Mouse (Mus musculus) MEL (cell line): ENCODE data around the gene Fyn. TPM values are rescaled to one million over a fixed set of nuclear protein-coding genes. Genes with fewer than 3 reads are reported as not detected.

Source experiments
- DNase-seq: peaks from one replicate; pipeline ENCODE4 v3.0.0; 2011; ENCODE audit warnings: low read depth, low spot score
- H3K27ac ChIP-seq: 2 replicates; pipeline ENCODE4 v1.5.1; 2012; ENCODE audit warnings: low read depth, mild to moderate bottlenecking, control low read depth, low read length, moderate library complexity; ENCODE audit not compliant: control insufficient read depth
- H3K27me3 ChIP-seq, 2 experiments: fragments of 150-350 bp in 1 of 2; sonication (generic) in 1 of 2; 2 replicates each; pipeline ENCODE4 v1.6.1; 2012; ENCODE audit warnings: low read length in 2 of 2, mild to moderate bottlenecking in 2 of 2, improper control_type of control experiment in 1 of 2, moderate library complexity in 1 of 2; ENCODE audit not compliant: insufficient read depth in 2 of 2, control insufficient read depth in 1 of 2
- H3K36me3 ChIP-seq, 2 experiments: 2 replicates each; pipeline ENCODE4 v1.6.1; 2012 to 2014; ENCODE audit warnings: low read length in 2 of 2, improper control_type of control experiment in 1 of 2, inconsistent platforms in 1 of 2, mild to moderate bottlenecking in 1 of 2; ENCODE audit not compliant: insufficient read depth in 2 of 2, control insufficient read depth in 1 of 2
- H3K4me1 ChIP-seq, 2 experiments: fragments of 150-350 bp in 1 of 2; sonication (generic) in 1 of 2; 2 replicates each; pipeline ENCODE4 v1.6.1; 2012; ENCODE audit warnings: low read length in 2 of 2, improper control_type of control experiment in 1 of 2, mild to moderate bottlenecking in 1 of 2; ENCODE audit not compliant: insufficient read depth in 2 of 2, control insufficient read depth in 1 of 2
- H3K4me3 ChIP-seq, 2 experiments: fragments of 150-350 bp in 1 of 2; sonication (generic) in 1 of 2; 2 replicates each; pipeline ENCODE4 v1.5.1; 2012; ENCODE audit warnings: low read depth in 2 of 2, low read length in 2 of 2, mild to moderate bottlenecking in 2 of 2, moderate library complexity in 2 of 2, control low read depth in 1 of 2, improper control_type of control experiment in 1 of 2; ENCODE audit not compliant: control insufficient read depth in 1 of 2, insufficient read depth in 1 of 2
- H3K79me2 ChIP-seq: 2 replicates; pipeline ENCODE4 v1.6.1; 2012; ENCODE audit warnings: mild to moderate bottlenecking, low read length, moderate library complexity; ENCODE audit not compliant: control insufficient read depth, poor library complexity, insufficient read depth
- H3K9ac ChIP-seq: 2 replicates; pipeline ENCODE4 v1.6.1; 2012; ENCODE audit warnings: low read depth, mild to moderate bottlenecking, control low read depth, low read length, moderate library complexity; ENCODE audit not compliant: control insufficient read depth, poor library complexity, severe bottlenecking
- H3K9me3 ChIP-seq: fragments of 150-350 bp; sonication (generic); replicated peaks from 2 replicates; pipeline ENCODE4 v1.6.1; 2012; ENCODE audit warnings: mild to moderate bottlenecking, low read length, improper control_type of control experiment, moderate library complexity; ENCODE audit not compliant: insufficient read depth
- BHLHE40 ChIP-seq: IDR thresholded peaks from 2 replicates; pipeline ENCODE4 v1.6.1; 2012; ENCODE audit warnings: low read depth, mild to moderate bottlenecking, inconsistent platforms, low read length, improper control_type of control experiment, borderline replicate concordance
- CHD2 ChIP-seq: IDR thresholded peaks from 2 replicates; pipeline ENCODE4 v1.6.1; 2011; ENCODE audit warnings: low read length, improper control_type of control experiment
- E2F4 ChIP-seq: IDR thresholded peaks from 2 replicates; pipeline ENCODE4 v1.6.1; 2011; ENCODE audit warnings: low read depth, low read length, improper control_type of control experiment, borderline replicate concordance
- ELF1 ChIP-seq: IDR thresholded peaks from 2 replicates; pipeline ENCODE4 v1.6.1; 2014; ENCODE audit warnings: low read depth, mild to moderate bottlenecking, inconsistent platforms, low read length, improper control_type of control experiment, moderate library complexity
- ETS1 ChIP-seq: IDR thresholded peaks from 2 replicates; pipeline ENCODE4 v1.6.1; 2012; ENCODE audit warnings: low read depth, mild to moderate bottlenecking, inconsistent platforms, low read length, improper control_type of control experiment, moderate library complexity
- GABPA ChIP-seq: IDR thresholded peaks from 2 replicates; pipeline ENCODE4 v1.6.1; 2012; ENCODE audit warnings: low read depth, mild to moderate bottlenecking, inconsistent platforms, low read length, improper control_type of control experiment, moderate library complexity
- GATA1 ChIP-seq: IDR thresholded peaks from 2 replicates; pipeline ENCODE4 v1.6.1; 2011; ENCODE audit warnings: low read depth, low read length, improper control_type of control experiment
- HCFC1 ChIP-seq: IDR thresholded peaks from 2 replicates; pipeline ENCODE4 v1.6.1; 2012; ENCODE audit warnings: low read depth, mild to moderate bottlenecking, inconsistent platforms, low read length, improper control_type of control experiment, moderate library complexity
- JUND ChIP-seq: IDR thresholded peaks from 2 replicates; pipeline ENCODE4 v1.6.1; 2011; ENCODE audit warnings: low read depth, mild to moderate bottlenecking, improper control_type of control experiment, low read length
- KAT2A ChIP-seq: conservative IDR thresholded peaks from 2 replicates; pipeline ENCODE4 v1.6.1; 2012; ENCODE audit warnings: low read depth, low read length, improper control_type of control experiment, inconsistent platforms
- MAFK ChIP-seq: IDR thresholded peaks from 2 replicates; pipeline ENCODE4 v1.6.1; 2011; ENCODE audit warnings: low read depth, mild to moderate bottlenecking, low read length, improper control_type of control experiment, borderline replicate concordance
- MAZ ChIP-seq: IDR thresholded peaks from 2 replicates; pipeline ENCODE4 v1.6.1; 2012; ENCODE audit warnings: low read depth, mild to moderate bottlenecking, inconsistent platforms, low read length, improper control_type of control experiment
- MEF2A ChIP-seq: IDR thresholded peaks from 2 replicates; pipeline ENCODE4 v1.6.1; 2014; ENCODE audit warnings: low read depth, mild to moderate bottlenecking, inconsistent platforms, low read length, improper control_type of control experiment; ENCODE audit not compliant: poor library complexity, insufficient replicate concordance, severe bottlenecking; ENCODE audit errors: extremely low read depth
- MXI1 ChIP-seq: IDR thresholded peaks from 2 replicates; pipeline ENCODE4 v1.6.1; 2011; ENCODE audit warnings: mild to moderate bottlenecking, low read depth, low read length, improper control_type of control experiment
- MYB ChIP-seq: IDR thresholded peaks from 2 replicates; pipeline ENCODE4 v1.6.1; 2011; ENCODE audit warnings: mild to moderate bottlenecking, low read depth, low read length, improper control_type of control experiment
- NELFE ChIP-seq: IDR thresholded peaks from 2 replicates; pipeline ENCODE4 v1.6.1; 2011; ENCODE audit warnings: low read depth, low read length, improper control_type of control experiment
- SIN3A ChIP-seq: IDR thresholded peaks from 2 replicates; pipeline ENCODE4 v1.6.1; 2012; ENCODE audit warnings: low read length, improper control_type of control experiment, inconsistent platforms
- SMC3 ChIP-seq: IDR thresholded peaks from 2 replicates; pipeline ENCODE4 v1.6.1; 2011; ENCODE audit warnings: low read depth, low read length, improper control_type of control experiment
- TBP ChIP-seq: IDR thresholded peaks from 2 replicates; pipeline ENCODE4 v1.8.0; 2011; ENCODE audit warnings: low read depth, low read length, improper control_type of control experiment
- USF2 ChIP-seq, 2 experiments: IDR thresholded peaks; 2 replicates each; pipeline ENCODE4 v1.6.1; 2011 to 2012; ENCODE audit warnings: improper control_type of control experiment in 2 of 2, low read length in 2 of 2, borderline replicate concordance in 1 of 2, inconsistent platforms in 1 of 2, low read depth in 1 of 2, mild to moderate bottlenecking in 1 of 2; ENCODE audit not compliant: insufficient read depth in 1 of 2
- ZC3H11A ChIP-seq: IDR thresholded peaks from 2 replicates; pipeline ENCODE4 v1.6.1; 2012; ENCODE audit warnings: low read depth, mild to moderate bottlenecking, inconsistent platforms, low read length, improper control_type of control experiment
- ZKSCAN1 ChIP-seq: IDR thresholded peaks from 2 replicates; pipeline ENCODE4 v1.6.1; 2012; ENCODE audit warnings: low read depth, mild to moderate bottlenecking, inconsistent platforms, low read length, improper control_type of control experiment, moderate library complexity
- polyA plus RNA-seq, 2 experiments: library from polyadenylated mRNA; stranded (reverse) in 1 of 2; unstranded in 1 of 2; fragments of >175 nt in 1 of 2; fragments of >200 nt in 1 of 2; gene quantifications; 2 replicates each; pipeline versions ENCODE4 v1.2.1 to v1.2.4; 2012; ENCODE audit warnings: low replicate concordance in 2 of 2, low read depth in 1 of 2; ENCODE audit not compliant: insufficient read length in 2 of 2, insufficient read depth in 1 of 2, missing spikeins in 1 of 2
- total RNA-seq: library from RNA; depleted of rRNA; stranded (reverse); fragments of 300-350 nt; gene quantifications from 2 replicates; pipeline ENCODE4 v1.2.3, GENCODE M21; 2012

Fyn gene
- total and polyA plus RNA-seq, 3 experiments: 0.03 TPM; not detected in 2

GRCm38 (mm10) chr10:39395544-39395943 lies 26.9 kb downstream of the Fyn start:
- Histone ChIP-seq H3K9ac (no peak overlapping the region), H3K9me3 (no peaks in the 10 kb centered on the region), H3K4me3 (no peak overlapping the region), H3K79me2 (no peaks in the 10 kb centered on the region), H3K36me3 (no peaks in the 10 kb centered on the region), H3K27me3 (no peaks in the 10 kb centered on the region), H3K27ac (no peak overlapping the region), H3K4me1 (no peaks in the 10 kb centered on the region)
- DNase-seq: no peak
- TF ChIP-seq ETS1 (no peak), MXI1 (no peak), MYB (no peak), E2F4 (no peak)

DNA sequence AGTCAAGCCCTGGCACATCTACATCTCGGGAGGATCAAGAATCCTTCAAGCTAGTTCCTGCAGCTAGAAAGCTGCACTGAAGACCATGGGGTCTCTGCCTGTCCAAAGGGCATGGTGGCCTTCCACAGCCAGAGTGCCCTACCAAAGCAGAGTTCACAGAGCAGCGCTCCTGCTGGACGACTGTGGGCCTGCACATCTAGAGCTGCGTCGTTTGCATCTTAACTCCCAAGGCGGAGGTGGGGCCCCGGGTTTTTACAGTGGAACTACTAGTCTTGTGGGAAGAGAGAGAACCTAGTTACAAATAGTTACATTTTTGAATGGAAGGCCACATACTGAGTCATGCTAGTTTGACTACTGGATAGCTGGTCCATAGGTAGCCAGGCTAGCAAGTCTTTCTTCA lies 30.3 kb downstream of the Fyn start:
- H3K36me3 ChIP-seq: no peaks in the 10 kb centered on the region

DNA sequence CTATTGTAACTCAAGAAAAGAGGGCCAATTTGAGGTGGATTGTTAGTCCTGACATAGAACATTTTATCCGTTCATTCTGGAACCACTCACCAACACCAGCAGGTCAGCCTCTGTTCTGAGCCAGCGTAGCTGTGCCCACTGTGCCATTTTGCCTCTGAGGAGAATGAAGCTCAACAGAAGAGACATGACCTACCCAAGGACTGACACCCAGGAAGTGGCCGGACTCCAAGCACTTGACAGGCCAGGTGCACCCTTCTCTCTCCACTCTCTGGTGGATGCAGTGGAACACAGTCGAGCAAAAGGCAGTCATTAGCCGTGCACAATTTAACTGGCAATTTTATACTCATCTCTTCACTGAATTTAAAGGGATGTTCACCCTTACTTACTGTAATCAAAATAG lies 31.5 kb downstream of the Fyn start:
- no peaks in the 10 kb centered on the region for H3K79me2 ChIP-seq
- TF ChIP-seq JUND: no peak
- no peaks in the 10 kb centered on the region for H3K27me3 ChIP-seq
- no peaks in the 10 kb centered on the region for H3K4me1 ChIP-seq
- H3K36me3 ChIP-seq: no peaks in the 10 kb centered on the region
- DNase-seq: no peak
- no peaks in the 10 kb centered on the region for H3K9me3 ChIP-seq
- no peak overlapping the region for H3K27ac ChIP-seq
- no peak overlapping the region for H3K4me3 ChIP-seq
- no peak overlapping the region for H3K9ac ChIP-seq

More for the DNA sequence above, 30.3 kb downstream of the Fyn start:
- Histone ChIP-seq H3K4me1 (no peaks in the 10 kb centered on the region), H3K4me3 (no peak overlapping the region), H3K27ac (no peak overlapping the region), H3K79me2 (no peaks in the 10 kb centered on the region), H3K9ac (no peak overlapping the region), H3K27me3 (no peaks in the 10 kb centered on the region), H3K9me3 (no peaks in the 10 kb centered on the region)
- DNase-seq: no peak
- TF ChIP-seq ELF1 (no peak), SMC3 (no peak), ZKSCAN1 (no peak), JUND (no peak), ETS1 (no peak), GATA1 (no peak), KAT2A (no peak), E2F4 (no peak)

- H3K27me3 ChIP-seq: no peaks in the 10 kb centered on the region
- no peak overlapping the region for H3K27ac ChIP-seq
- H3K79me2 ChIP-seq: no peaks in the 10 kb centered on the region
- no peaks in the 10 kb centered on the region for H3K9me3 ChIP-seq
- H3K9ac ChIP-seq: no peak overlapping the region
- H3K4me1 ChIP-seq: no peaks in the 10 kb centered on the region
- H3K4me3 ChIP-seq: no peak overlapping the region
- H3K36me3 ChIP-seq: no peaks in the 10 kb centered on the region
- no peak for DNase-seq
- no peak for TF ChIP-seq MAFK
- no peak for TF ChIP-seq ELF1
- TF ChIP-seq BHLHE40: no peak
- no peak for TF ChIP-seq MAZ
- TF ChIP-seq ZKSCAN1: no peak
- no peak for TF ChIP-seq ZC3H11A
- no peak for TF ChIP-seq MXI1
- TF ChIP-seq USF2 (IDR thresholded peaks at IDR 0.05; ENCODE audit: borderline replicate concordance in 1 of 2, insufficient read depth in 1 of 2, low read depth in 1 of 2, low read length in 2 of 2): no peak
- TF ChIP-seq SIN3A: no peak
- TF ChIP-seq GABPA: no peak
- no peak for TF ChIP-seq CHD2
- TF ChIP-seq MEF2A: no peak
- no peak for TF ChIP-seq HCFC1
- no peak for TF ChIP-seq NELFE
- no peak for TF ChIP-seq TBP
These were observed 33.8 kb downstream of the Fyn start for GRCm38 (mm10) chr10:39402487-39402886.
